Mouse (Mus musculus) spleen, adult 2 months (tissue): ENCODE measurements around the gene Zfp423.

Source experiments
- CTCF ChIP-seq: fragments of 200-500 bp; IDR thresholded peaks from 2 replicates; pipeline ENCODE4 v1.5.1; 2011; ENCODE audit warnings: mild to moderate bottlenecking, inconsistent platforms; ENCODE audit not compliant: insufficient read depth, insufficient read length, insufficient replicate concordance; ENCODE audit errors: extremely low read depth
- POLR2A ChIP-seq: fragments of 200-500 bp; IDR thresholded peaks from 2 replicates; pipeline ENCODE4 v1.6.1; 2011; ENCODE audit warnings: low read depth, low read length, inconsistent platforms

- TF ChIP-seq CTCF = no peak
- no peak for TF ChIP-seq POLR2A
Observed at GRCm38 (mm10) chr8:87680034-87680433, 279.4 kb downstream of the Zfp423 start.
